Mouse (Mus musculus): ENCODE measurements around the gene Gm20388. TPM values are rescaled to one million over a fixed set of nuclear protein-coding genes. Genes with fewer than 3 reads are reported as not detected.
"Not testable (repeated sequence)": the region's sequence is repeated elsewhere in the genome, so short reads cannot be mapped to it uniquely, and the experiment has no call there.

Gene Gm20388
- polyA plus RNA-seq, 1 experiment from 2014 or later: not detected

DNA sequence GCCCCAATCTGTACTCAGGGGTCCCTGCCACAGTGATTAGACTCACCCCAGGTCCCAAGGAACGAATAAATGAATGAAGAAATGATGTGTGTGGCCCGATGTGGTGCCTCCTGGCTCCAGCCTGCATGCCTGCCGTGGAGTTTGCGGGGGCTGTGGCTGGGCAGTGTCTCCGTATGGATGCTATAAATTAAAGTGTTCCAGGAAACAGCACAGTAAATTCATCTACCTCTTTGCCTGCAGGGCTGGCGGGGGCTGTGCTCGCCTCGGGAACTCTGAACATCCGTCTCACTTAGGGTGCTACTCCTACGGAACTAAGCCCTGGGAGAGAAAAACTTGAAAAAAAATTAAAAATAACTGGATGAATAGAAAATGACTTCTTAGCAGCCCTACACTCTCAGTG lies 441.5 kb downstream of the Gm20388 start:
- no peak overlapping the region for H3K4me2 ChIP-seq (ENCODE audit: low read depth, low read length)
- WGBS: 55% methylated on average over 10 of the region's 10 CpGs
- no peaks in the 10 kb centered on the region; the same call in 1 of the 2 replicates for H3K4me1 ChIP-seq (replicated peaks; ENCODE audit: control insufficient read depth, insufficient read depth, low read length)
- H3K36me3 ChIP-seq (ENCODE audit: control insufficient read depth, insufficient read depth, low read length): no peaks in the 10 kb centered on the region
- no peak overlapping the region for H3K4me3 ChIP-seq (ENCODE audit: low read length)
- H3K9ac ChIP-seq (ENCODE audit: low read length): no peak overlapping the region
- no peak overlapping the region for H3K27ac ChIP-seq (ENCODE audit: low read length)
- no peaks in the 10 kb centered on the region for H3K9me3 ChIP-seq (ENCODE audit: control insufficient read depth, low read length)
- H3K27me3 ChIP-seq (ENCODE audit: control insufficient read depth, insufficient read depth, low read depth, low read length): no peaks in the 10 kb centered on the region
- ATAC-seq (ENCODE audit: low read depth): no peak

DNA sequence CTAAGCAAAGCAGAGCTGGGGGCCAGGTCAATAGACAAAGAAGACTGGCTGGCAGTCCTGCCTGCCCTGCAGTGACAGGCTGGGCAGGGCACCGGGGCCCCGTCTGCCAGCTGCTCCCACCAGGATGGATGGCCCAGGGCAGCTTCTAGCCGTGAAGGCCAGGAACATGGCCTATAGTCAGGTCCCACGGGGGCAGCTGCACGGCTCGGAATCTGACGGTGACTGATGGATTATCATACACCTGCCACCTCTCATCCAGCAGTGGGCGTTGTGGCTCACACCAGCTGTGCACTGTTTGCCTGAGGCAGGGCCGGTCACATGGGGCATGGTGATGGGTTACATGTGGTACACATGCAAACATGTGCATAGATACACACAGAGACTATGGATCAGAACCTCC lies 445.4 kb downstream of the Gm20388 start:
- Histone ChIP-seq H3K9ac (ENCODE audit: low read length) (no peak overlapping the region), H3K4me3 (ENCODE audit: low read length) (no peak overlapping the region), H3K4me2 (ENCODE audit: low read depth, low read length) (no peak overlapping the region), H3K9me3 (ENCODE audit: control insufficient read depth, low read length) (no peaks in the 10 kb centered on the region), H3K27ac (ENCODE audit: low read length) (no peak overlapping the region), H3K27me3 (ENCODE audit: control insufficient read depth, insufficient read depth, low read depth, low read length) (no peaks in the 10 kb centered on the region), H3K36me3 (ENCODE audit: control insufficient read depth, insufficient read depth, low read length) (no peaks in the 10 kb centered on the region), H3K4me1 (replicated peaks; ENCODE audit: control insufficient read depth, insufficient read depth, low read length) (no peaks in the 10 kb centered on the region; the same call in 1 of the 2 replicates)
- no peak for ATAC-seq (ENCODE audit: low read depth)
- WGBS: 47% methylated on average over 9 of the region's 9 CpGs

GRCm38 (mm10) chr8:120357504-120357903 lies 446.9 kb downstream of the Gm20388 start:
- Histone ChIP-seq H3K27me3 (ENCODE audit: control insufficient read depth, insufficient read depth, low read depth, low read length) (no peaks in the 10 kb centered on the region), H3K9ac (ENCODE audit: low read length) (no peak overlapping the region), H3K36me3 (ENCODE audit: control insufficient read depth, insufficient read depth, low read length) (no peaks in the 10 kb centered on the region)

DNA sequence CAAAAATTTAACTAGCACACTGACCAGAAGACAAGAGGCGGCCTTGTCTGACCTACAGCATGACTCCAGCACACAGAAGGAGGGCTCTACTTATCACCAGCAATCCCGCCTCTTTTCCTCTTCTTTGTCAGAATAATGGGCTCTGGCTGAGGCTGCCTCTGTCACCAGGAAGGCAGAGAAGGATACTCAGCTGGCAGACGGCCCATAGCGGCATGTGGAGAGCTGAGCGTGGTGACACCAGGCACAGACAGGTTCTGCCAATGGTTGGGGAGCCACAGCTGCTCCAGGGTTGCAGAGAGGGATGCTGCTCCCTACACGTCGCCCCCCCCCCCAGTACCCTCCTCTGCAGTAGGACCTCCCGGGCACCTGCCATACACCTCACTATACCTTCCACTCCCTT lies 450.7 kb downstream of the Gm20388 start:
- H3K27me3 ChIP-seq (ENCODE audit: control insufficient read depth, insufficient read depth, low read depth, low read length): no peaks in the 10 kb centered on the region
- 69% methylated on average over 8 of the region's 8 CpGs for WGBS
- no peaks in the 10 kb centered on the region for H3K36me3 ChIP-seq (ENCODE audit: control insufficient read depth, insufficient read depth, low read length)
- H3K4me2 ChIP-seq (ENCODE audit: low read depth, low read length): no peak overlapping the region
- H3K27ac ChIP-seq (ENCODE audit: low read length): no peak overlapping the region
- no peak for ATAC-seq (ENCODE audit: low read depth)
- H3K4me3 ChIP-seq (ENCODE audit: low read length): no peak overlapping the region
- no peaks in the 10 kb centered on the region for H3K9me3 ChIP-seq (ENCODE audit: control insufficient read depth, low read length)
- H3K9ac ChIP-seq (ENCODE audit: low read length): no peak overlapping the region
- H3K4me1 ChIP-seq (replicated peaks; ENCODE audit: control insufficient read depth, insufficient read depth, low read length): peaks cover 14% of the 10 kb centered on the region

More at GRCm38 (mm10) chr8:120357504-120357903, 446.9 kb downstream of the Gm20388 start:
- H3K4me2 ChIP-seq (ENCODE audit: low read depth, low read length): no peak overlapping the region
- H3K27ac ChIP-seq (ENCODE audit: low read length): no peak overlapping the region
- no peak for ATAC-seq (ENCODE audit: low read depth)
- H3K4me3 ChIP-seq (ENCODE audit: low read length): no peak overlapping the region
- no peaks in the 10 kb centered on the region; the same call in 1 of the 2 replicates for H3K4me1 ChIP-seq (replicated peaks; ENCODE audit: control insufficient read depth, insufficient read depth, low read length)
- H3K9me3 ChIP-seq (ENCODE audit: control insufficient read depth, low read length): no peaks in the 10 kb centered on the region
- WGBS: 79% methylated on average over 6 of the region's 6 CpGs

DNA sequence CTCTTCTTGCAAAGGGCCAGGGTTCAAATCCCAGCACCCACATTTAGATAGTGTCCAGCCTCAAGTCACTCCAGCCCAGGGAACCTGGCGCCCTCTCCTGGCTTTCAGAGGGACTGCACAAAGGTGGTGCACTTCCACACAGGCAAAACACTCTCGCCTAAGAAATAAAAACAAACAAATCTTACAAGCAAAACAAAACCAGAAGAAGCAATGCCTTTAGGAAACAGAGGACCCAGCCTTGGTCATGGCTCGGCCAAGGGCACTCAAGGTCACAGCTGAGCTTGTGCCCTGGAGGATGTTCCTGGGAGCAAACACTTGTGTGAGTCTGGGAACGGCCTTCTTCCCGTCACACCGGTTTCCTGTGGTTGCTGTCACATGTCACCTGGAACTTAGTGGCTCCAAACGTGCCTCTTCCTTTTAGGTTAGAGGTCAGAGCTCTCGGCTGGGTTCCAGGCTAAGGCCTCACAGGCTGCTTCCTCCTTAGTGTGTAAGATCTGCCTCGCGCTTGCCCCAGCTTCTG lies 453.0 kb downstream of the Gm20388 start:
- Histone ChIP-seq H3K27me3 (ENCODE audit: control insufficient read depth, insufficient read depth, low read depth, low read length) (no peaks in the 10 kb centered on the region), H3K36me3 (ENCODE audit: control insufficient read depth, insufficient read depth, low read length) (no peaks in the 10 kb centered on the region), H3K9me3 (ENCODE audit: control insufficient read depth, low read length) (no peaks in the 10 kb centered on the region), H3K4me2 (ENCODE audit: low read depth, low read length) (no peak overlapping the region), H3K9ac (ENCODE audit: low read length) (0 out of 2 replicates have a peak overlapping the region, but pooled peaks have one; percentile 38), H3K4me3 (ENCODE audit: low read length) (no peak overlapping the region), H3K27ac (ENCODE audit: low read length) (peak overlapping the region; percentile 39), H3K4me1 (replicated peaks; ENCODE audit: control insufficient read depth, insufficient read depth, low read length) (peaks cover 31% of the 10 kb centered on the region)
- ATAC-seq (ENCODE audit: low read depth): peak; percentile 34
- 29% methylated on average over 10 of the region's 10 CpGs for WGBS

DNA sequence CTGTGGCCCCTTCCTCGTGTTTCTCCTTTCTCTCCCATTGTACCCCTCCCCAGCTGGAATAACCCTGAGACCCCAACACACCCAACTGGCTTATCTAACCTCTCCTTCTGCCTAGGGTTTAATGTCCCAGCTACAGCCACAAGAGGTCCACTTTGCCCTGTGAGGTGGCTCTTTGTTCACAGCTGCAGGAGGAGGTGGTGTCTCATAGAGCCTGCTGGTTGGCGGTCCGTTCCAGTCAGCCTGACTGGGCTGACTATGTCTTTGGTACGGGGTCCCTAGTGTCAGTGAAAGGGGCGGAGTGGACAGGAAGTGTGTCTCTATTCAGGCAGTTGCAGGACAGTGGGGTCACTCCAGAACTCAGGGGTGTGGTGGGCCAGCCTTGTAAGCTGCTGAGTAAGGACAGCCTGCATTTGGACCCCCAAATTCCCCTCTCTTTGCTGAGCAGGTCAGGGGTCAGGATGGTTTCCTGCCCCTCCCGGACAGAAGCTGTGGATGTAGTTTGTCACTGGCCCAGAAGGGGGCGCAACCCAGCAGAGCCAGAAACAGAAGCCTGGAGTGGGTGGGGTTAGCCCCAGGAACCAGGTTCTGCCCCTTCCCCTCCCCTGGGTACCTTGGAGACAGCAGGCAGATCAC lies 453.6 kb downstream of the Gm20388 start:
- Histone ChIP-seq H3K27ac (ENCODE audit: low read length) (peak overlapping the region; percentile 39), H3K27me3 (ENCODE audit: control insufficient read depth, insufficient read depth, low read depth, low read length) (no peaks in the 10 kb centered on the region), H3K9ac (ENCODE audit: low read length) (0 out of 2 replicates have a peak overlapping the region, but pooled peaks have one; percentile 38), H3K4me1 (replicated peaks; ENCODE audit: control insufficient read depth, insufficient read depth, low read length) (peaks cover 37% of the 10 kb centered on the region), H3K36me3 (ENCODE audit: control insufficient read depth, insufficient read depth, low read length) (no peaks in the 10 kb centered on the region), H3K4me2 (ENCODE audit: low read depth, low read length) (no peak overlapping the region), H3K9me3 (ENCODE audit: control insufficient read depth, low read length) (no peaks in the 10 kb centered on the region), H3K4me3 (ENCODE audit: low read length) (no peak overlapping the region)
- 32% methylated on average over 7 of the region's 7 CpGs for WGBS
- ATAC-seq (ENCODE audit: low read depth): 0 out of 2 replicates have a peak, but pooled peaks have one; percentile 5

DNA sequence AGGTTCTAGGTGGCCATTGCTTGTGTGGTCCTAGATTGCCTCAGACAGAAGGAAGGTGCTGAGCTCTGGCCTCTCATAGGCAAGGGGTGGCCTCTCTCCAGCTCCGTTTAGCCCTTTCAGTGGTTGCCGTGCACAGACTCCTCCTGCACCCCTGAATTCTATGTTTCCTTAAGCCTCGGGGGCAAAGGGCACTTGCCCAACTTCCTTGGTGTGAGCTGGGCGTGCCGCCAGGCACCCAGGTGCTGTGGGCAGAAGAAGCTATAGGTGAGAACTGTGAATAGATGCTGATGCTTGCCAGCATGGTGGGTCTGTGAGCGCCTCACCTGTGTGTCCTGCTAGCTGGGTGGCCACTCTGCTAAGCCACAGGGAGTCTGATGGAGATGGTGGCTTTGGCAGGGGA lies 456.2 kb downstream of the Gm20388 start:
- no peak overlapping the region for H3K4me3 ChIP-seq (ENCODE audit: low read length)
- no peak overlapping the region for H3K4me2 ChIP-seq (ENCODE audit: low read depth, low read length)
- H3K27ac ChIP-seq (ENCODE audit: low read length): no peak overlapping the region
- no peaks in the 10 kb centered on the region for H3K36me3 ChIP-seq (ENCODE audit: control insufficient read depth, insufficient read depth, low read length)
- no peaks in the 10 kb centered on the region for H3K9me3 ChIP-seq (ENCODE audit: control insufficient read depth, low read length)
- no peak overlapping the region for H3K9ac ChIP-seq (ENCODE audit: low read length)
- WGBS: 69% methylated on average over 6 of the region's 6 CpGs
- H3K4me1 ChIP-seq (replicated peaks; ENCODE audit: control insufficient read depth, insufficient read depth, low read length): peaks cover 57% of the 10 kb centered on the region
- H3K27me3 ChIP-seq (ENCODE audit: control insufficient read depth, insufficient read depth, low read depth, low read length): no peaks in the 10 kb centered on the region
- ATAC-seq (ENCODE audit: low read depth): no peak

GRCm38 (mm10) chr8:120368191-120368590 lies 457.6 kb downstream of the Gm20388 start:
- not testable (repeated sequence) for H3K36me3 ChIP-seq (ENCODE audit: control insufficient read depth, insufficient read depth, low read length); H3K27me3 ChIP-seq (ENCODE audit: control insufficient read depth, insufficient read depth, low read depth, low read length); H3K4me3 ChIP-seq (ENCODE audit: low read length); H3K9ac ChIP-seq (ENCODE audit: low read length); H3K9me3 ChIP-seq (ENCODE audit: control insufficient read depth, low read length); H3K4me2 ChIP-seq (ENCODE audit: low read depth, low read length); ATAC-seq (ENCODE audit: low read depth)
- 29% methylated on average over 1 of the region's 1 CpGs for WGBS
- peak overlapping the region; percentile 92 for H3K27ac ChIP-seq (ENCODE audit: low read length)
- H3K4me1 ChIP-seq (replicated peaks; ENCODE audit: control insufficient read depth, insufficient read depth, low read length): peaks cover 57% of the 10 kb centered on the region

DNA sequence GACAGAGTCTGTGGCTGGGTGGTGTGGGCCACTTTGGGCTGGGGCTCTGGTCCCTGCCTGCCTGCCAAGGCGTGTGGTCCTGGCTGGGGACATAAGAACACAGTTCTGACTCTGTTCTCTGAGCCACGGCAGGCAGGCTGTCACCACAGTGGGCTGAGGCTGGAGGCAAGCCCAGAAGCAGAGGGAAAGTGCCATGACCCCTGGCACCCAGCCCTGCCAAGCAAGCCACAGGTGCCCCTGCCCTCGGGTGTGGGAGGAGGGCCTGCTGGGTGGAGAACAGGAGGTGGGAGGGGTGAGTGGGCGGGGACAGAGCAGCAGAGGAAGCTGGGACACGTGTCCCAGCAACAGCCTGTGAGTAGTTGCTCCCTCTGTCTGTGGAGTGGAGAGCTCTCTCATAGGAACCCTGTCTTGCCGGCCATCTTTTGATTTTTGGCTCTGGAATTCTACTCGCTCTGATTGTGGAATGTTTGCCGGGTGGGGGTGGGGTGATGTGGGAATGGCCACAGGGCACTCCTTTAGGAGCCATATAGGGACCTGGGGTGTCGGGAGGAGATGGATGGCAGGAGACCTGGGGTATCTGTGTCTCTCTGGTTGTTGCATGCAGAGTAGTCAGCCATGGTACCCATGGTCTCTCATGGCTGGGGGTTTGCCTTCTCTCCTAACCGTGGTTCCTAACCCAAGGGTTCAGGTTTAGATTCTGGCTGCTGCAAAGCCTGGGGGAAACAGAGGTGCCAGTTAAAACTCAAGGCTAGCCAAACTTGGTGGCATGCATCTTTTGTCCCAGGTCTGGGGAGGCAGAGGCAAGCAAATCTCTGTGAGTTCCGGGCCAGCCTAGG lies 458.4 kb downstream of the Gm20388 start:
- H3K4me2 ChIP-seq (ENCODE audit: low read depth, low read length): peak overlapping the region; percentile 32; the same call in 1 of the 2 replicates
- no peaks in the 10 kb centered on the region for H3K27me3 ChIP-seq (ENCODE audit: control insufficient read depth, insufficient read depth, low read depth, low read length)
- H3K9ac ChIP-seq (ENCODE audit: low read length): peak overlapping the region; percentile 48
- H3K4me1 ChIP-seq (replicated peaks; ENCODE audit: control insufficient read depth, insufficient read depth, low read length): peaks cover 53% of the 10 kb centered on the region
- peak; percentile 83 for ATAC-seq (ENCODE audit: low read depth)
- whole genome bisulfite sequencing: 15% methylated on average over 11 of the region's 11 CpGs
- H3K27ac ChIP-seq (ENCODE audit: low read length): peak overlapping the region; percentile 92
- no peak overlapping the region for H3K4me3 ChIP-seq (ENCODE audit: low read length)
- H3K9me3 ChIP-seq (ENCODE audit: control insufficient read depth, low read length): no peaks in the 10 kb centered on the region
- no peaks in the 10 kb centered on the region for H3K36me3 ChIP-seq (ENCODE audit: control insufficient read depth, insufficient read depth, low read length)
